Mouse (Mus musculus): ENCODE results near the gene Dnah8.

Gene Dnah8

GRCm38 (mm10) chr17:30835419-30835818 is 211.3 kb downstream of the Dnah8 start:
- no peak for DNase-seq

- DNase-seq = no peak
These were observed 212.9 kb downstream of the Dnah8 start for GRCm38 (mm10) chr17:30837031-30837430.

- no peak for DNase-seq
These were observed 215.9 kb downstream of the Dnah8 start for GRCm38 (mm10) chr17:30840046-30840445.

GRCm38 (mm10) chr17:30842312-30842711 is 218.2 kb downstream of the Dnah8 start:
- no peak for DNase-seq

- DNase-seq = peak; percentile 23 to 37
These were observed 220.2 kb downstream of the Dnah8 start for GRCm38 (mm10) chr17:30844321-30844791.

GRCm38 (mm10) chr17:30847498-30847897 is 223.3 kb downstream of the Dnah8 start:
- DNase-seq = no peak

GRCm38 (mm10) chr17:30848086-30848485 is 223.9 kb downstream of the Dnah8 start:
- no peak for DNase-seq

- no peak for DNase-seq
These were observed 224.7 kb downstream of the Dnah8 start for GRCm38 (mm10) chr17:30848804-30849203.

GRCm38 (mm10) chr17:30849813-30850212 is 225.7 kb downstream of the Dnah8 start:
- DNase-seq = no peak

- no peak for DNase-seq
These were observed 228.2 kb downstream of the Dnah8 start for GRCm38 (mm10) chr17:30852345-30852744.

GRCm38 (mm10) chr17:30857347-30857746 is 233.2 kb downstream of the Dnah8 start:
- DNase-seq = no peak

- DNase-seq = no peak
These were observed 234.6 kb downstream of the Dnah8 start for GRCm38 (mm10) chr17:30858586-30859259.

- DNase-seq = no peak
These were observed 235.9 kb downstream of the Dnah8 start for GRCm38 (mm10) chr17:30859989-30860585.

- DNase-seq = no peak
These were observed 236.5 kb downstream of the Dnah8 start for GRCm38 (mm10) chr17:30860606-30861005.

- DNase-seq = no peak
These were observed 242.1 kb downstream of the Dnah8 start for GRCm38 (mm10) chr17:30866281-30866680.

GRCm38 (mm10) chr17:30866966-30867365 is 242.8 kb downstream of the Dnah8 start:
- DNase-seq = peak; percentile 43 to 46

- no peak for DNase-seq
These were observed 246.9 kb downstream of the Dnah8 start for GRCm38 (mm10) chr17:30871040-30871439.

GRCm38 (mm10) chr17:30874276-30874675 is 250.1 kb downstream of the Dnah8 start:
- no peak for DNase-seq

- DNase-seq = peak; percentile 86 to 88
These were observed 253.3 kb downstream of the Dnah8 start for GRCm38 (mm10) chr17:30877456-30877855.

GRCm38 (mm10) chr17:30878626-30879025 is 254.5 kb downstream of the Dnah8 start:
- DNase-seq = no peak

- DNase-seq = no peak
These were observed 256.2 kb downstream of the Dnah8 start for GRCm38 (mm10) chr17:30880391-30880790.

- DNase-seq = no peak
These were observed 256.8 kb downstream of the Dnah8 start for GRCm38 (mm10) chr17:30881001-30881400.

GRCm38 (mm10) chr17:30882206-30882605 is 258.1 kb downstream of the Dnah8 start:
- DNase-seq = no peak

- no peak for DNase-seq
These were observed 259.4 kb downstream of the Dnah8 start for GRCm38 (mm10) chr17:30883534-30883933.

- DNase-seq = no peak
These were observed 267.9 kb downstream of the Dnah8 start for GRCm38 (mm10) chr17:30892086-30892485.

Measured in cerebellum, postnatal 36 days (tissue).